Mouse (Mus musculus) megakaryocyte, embryonic 14.5 days (primary cell): ENCODE data around the gene Vmn1r223.

Source experiments
- FLI1 ChIP-seq: IDR thresholded peaks from 2 replicates; pipeline ENCODE4 v1.6.1; 2012; ENCODE audit warnings: low read length, inconsistent platforms, mixed read lengths
- GATA1 ChIP-seq: IDR thresholded peaks from 3 replicates; pipeline ENCODE4 v1.6.1; 2012; ENCODE audit warnings: mixed read lengths, low read length, inconsistent platforms, borderline replicate concordance

GRCm38 (mm10) chr13:23285191-23285920, 38.4 kb downstream of the Vmn1r223 start:
- TF ChIP-seq GATA1 (no peak), FLI1 (no peak)
